Mouse (Mus musculus): ENCODE measurements around the gene C1qtnf4. TPM values are rescaled to one million over a fixed set of nuclear protein-coding genes. Genes with fewer than 3 reads are reported as not detected.

Gene C1qtnf4
- not detected in 3 replicates for total RNA-seq (2017)

GRCm38 (mm10) chr2:90885218-90886041 is at the start of gene C1qtnf4:
C1qtnf4 (plus strand) TSS chr2:90885860.
- no peak for ATAC-seq (replicated peaks; ENCODE audit: insufficient number of reproducible peaks, low FRiP score, low TSS enrichment, poor library complexity, severe bottlenecking)

- no peak for ATAC-seq (replicated peaks; ENCODE audit: insufficient number of reproducible peaks, low FRiP score, low TSS enrichment, poor library complexity, severe bottlenecking)
These were observed 47.0 kb upstream of the C1qtnf4 start for GRCm38 (mm10) chr2:90838621-90839020.

GRCm38 (mm10) chr2:90843666-90844065 is 42.0 kb upstream of the C1qtnf4 start:
- no peak for ATAC-seq (replicated peaks; ENCODE audit: insufficient number of reproducible peaks, low FRiP score, low TSS enrichment, poor library complexity, severe bottlenecking)

- ATAC-seq (replicated peaks; ENCODE audit: insufficient number of reproducible peaks, low FRiP score, low TSS enrichment, poor library complexity, severe bottlenecking) = no peak
These were observed 41.4 kb upstream of the C1qtnf4 start for GRCm38 (mm10) chr2:90844262-90844661.

- ATAC-seq (replicated peaks; ENCODE audit: insufficient number of reproducible peaks, low FRiP score, low TSS enrichment, poor library complexity, severe bottlenecking) = no peak
These were observed 40.4 kb upstream of the C1qtnf4 start for GRCm38 (mm10) chr2:90845234-90845633.

GRCm38 (mm10) chr2:90846171-90846570 is 39.5 kb upstream of the C1qtnf4 start:
- no peak for ATAC-seq (replicated peaks; ENCODE audit: insufficient number of reproducible peaks, low FRiP score, low TSS enrichment, poor library complexity, severe bottlenecking)

- ATAC-seq (replicated peaks; ENCODE audit: insufficient number of reproducible peaks, low FRiP score, low TSS enrichment, poor library complexity, severe bottlenecking) = no peak
These were observed 39.1 kb upstream of the C1qtnf4 start for GRCm38 (mm10) chr2:90846597-90846954.

- peak; percentile 88 for ATAC-seq (replicated peaks; ENCODE audit: insufficient number of reproducible peaks, low FRiP score, low TSS enrichment, poor library complexity, severe bottlenecking)
These were observed 38.5 kb upstream of the C1qtnf4 start, which contains the start of gene Mtch2 for GRCm38 (mm10) chr2:90846955-90847680. Mtch2 (plus strand) TSS chr2:90847155.

GRCm38 (mm10) chr2:90847681-90848050 is 38.0 kb upstream of the C1qtnf4 start:
- ATAC-seq (replicated peaks; ENCODE audit: insufficient number of reproducible peaks, low FRiP score, low TSS enrichment, poor library complexity, severe bottlenecking) = no peak

- ATAC-seq (replicated peaks; ENCODE audit: insufficient number of reproducible peaks, low FRiP score, low TSS enrichment, poor library complexity, severe bottlenecking) = no peak
These were observed 37.3 kb upstream of the C1qtnf4 start for GRCm38 (mm10) chr2:90848331-90848730.

GRCm38 (mm10) chr2:90850401-90850800 is 35.3 kb upstream of the C1qtnf4 start:
- no peak for ATAC-seq (replicated peaks; ENCODE audit: insufficient number of reproducible peaks, low FRiP score, low TSS enrichment, poor library complexity, severe bottlenecking)

GRCm38 (mm10) chr2:90861486-90861885 is 24.2 kb upstream of the C1qtnf4 start:
- no peak for ATAC-seq (replicated peaks; ENCODE audit: insufficient number of reproducible peaks, low FRiP score, low TSS enrichment, poor library complexity, severe bottlenecking)

GRCm38 (mm10) chr2:90864184-90864583 is 21.5 kb upstream of the C1qtnf4 start:
- no peak for ATAC-seq (replicated peaks; ENCODE audit: insufficient number of reproducible peaks, low FRiP score, low TSS enrichment, poor library complexity, severe bottlenecking)

GRCm38 (mm10) chr2:90866524-90866923 is 19.1 kb upstream of the C1qtnf4 start:
- ATAC-seq (replicated peaks; ENCODE audit: insufficient number of reproducible peaks, low FRiP score, low TSS enrichment, poor library complexity, severe bottlenecking) = peak; percentile 80; the same call in 1 of the 2 replicates

- ATAC-seq (replicated peaks; ENCODE audit: insufficient number of reproducible peaks, low FRiP score, low TSS enrichment, poor library complexity, severe bottlenecking) = no peak
These were observed 15.5 kb upstream of the C1qtnf4 start for GRCm38 (mm10) chr2:90870136-90870601.

- no peak for ATAC-seq (replicated peaks; ENCODE audit: insufficient number of reproducible peaks, low FRiP score, low TSS enrichment, poor library complexity, severe bottlenecking)
These were observed 14.3 kb upstream of the C1qtnf4 start for GRCm38 (mm10) chr2:90871180-90871961.

GRCm38 (mm10) chr2:90874025-90874424 is 11.6 kb upstream of the C1qtnf4 start:
- no peak for ATAC-seq (replicated peaks; ENCODE audit: insufficient number of reproducible peaks, low FRiP score, low TSS enrichment, poor library complexity, severe bottlenecking)

- no peak for ATAC-seq (replicated peaks; ENCODE audit: insufficient number of reproducible peaks, low FRiP score, low TSS enrichment, poor library complexity, severe bottlenecking)
These were observed 10.4 kb upstream of the C1qtnf4 start for GRCm38 (mm10) chr2:90875239-90875638.

- ATAC-seq (replicated peaks; ENCODE audit: insufficient number of reproducible peaks, low FRiP score, low TSS enrichment, poor library complexity, severe bottlenecking) = no peak
These were observed 7.9 kb upstream of the C1qtnf4 start for GRCm38 (mm10) chr2:90877584-90878259.
